Mouse (Mus musculus) CD4-positive helper T cell, adult 2 months (primary cell): ENCODE results near the gene Ppm1g.

Source experiments
- DNase-seq: peaks from one replicate; pipeline ENCODE4 v3.0.0-alpha.2; 2012; ENCODE audit warnings: low read depth, missing footprints, low spot score

Gene Ppm1g

DNA sequence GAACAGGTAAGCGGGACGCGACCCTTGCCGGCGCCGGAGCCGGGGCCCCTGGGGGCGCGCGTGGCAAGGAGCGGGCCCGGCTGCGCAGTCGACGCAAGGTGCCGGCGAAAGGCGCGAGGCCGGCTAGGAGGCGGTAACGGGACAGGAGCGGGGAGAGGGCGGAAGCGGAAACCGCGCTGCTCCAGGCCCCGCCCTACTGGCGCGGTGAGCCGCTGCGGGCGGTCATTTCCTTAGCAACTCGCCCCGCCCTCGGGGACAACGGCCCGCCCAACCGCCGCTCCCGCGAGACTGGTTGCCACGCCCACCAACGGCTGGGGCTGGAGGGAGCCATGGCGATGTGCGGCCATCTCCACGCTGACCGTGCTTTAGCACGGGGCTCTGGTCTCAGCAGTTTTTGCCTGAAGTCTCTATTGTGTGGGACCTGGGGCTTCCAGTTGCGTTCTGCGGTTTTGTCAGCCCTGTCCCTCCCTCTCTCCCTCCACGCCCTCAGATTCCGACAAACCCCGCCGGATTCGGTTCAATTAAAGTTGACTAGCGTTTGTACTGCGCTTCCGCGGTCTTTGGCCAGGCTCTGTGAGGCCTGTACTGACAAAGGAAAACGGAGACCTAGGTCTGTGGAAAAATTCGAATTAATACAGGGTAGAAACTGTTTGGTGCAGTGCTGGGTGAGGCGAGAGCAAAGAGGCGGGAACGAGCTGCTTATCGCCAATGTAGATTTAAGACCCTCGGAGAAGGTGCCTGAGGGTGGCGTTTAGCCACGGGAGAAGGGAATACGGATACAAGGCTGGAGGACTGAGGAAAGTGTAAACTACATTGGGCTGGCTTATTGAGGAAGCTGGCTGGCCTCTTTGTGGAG is at the start of gene Ppm1g:
TSS of gene Ppm1g (minus strand) at position 240 of the 856 bp plus-strand sequence.
- DNase-seq: peak; percentile 97

DNA sequence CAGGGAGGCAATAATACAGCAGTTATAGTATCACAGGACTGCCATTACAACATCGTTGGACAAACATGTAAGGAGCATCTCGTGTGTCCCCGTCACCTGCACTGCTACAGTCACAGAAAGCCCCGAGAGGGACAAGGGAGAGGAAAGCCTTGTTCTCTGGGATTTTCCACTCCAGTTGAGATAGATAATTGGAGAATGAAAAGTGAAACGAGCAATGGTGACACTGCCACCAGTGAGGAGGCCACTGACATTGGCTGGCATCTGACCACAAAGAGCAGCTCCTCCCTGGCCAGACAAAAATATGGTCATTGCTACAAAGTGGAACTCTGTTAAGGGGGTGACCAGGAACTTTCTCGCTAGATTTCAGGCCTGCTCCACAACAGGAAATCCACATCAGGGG is 47.2 kb upstream of the Ppm1g start:
- DNase-seq: no peak

DNA sequence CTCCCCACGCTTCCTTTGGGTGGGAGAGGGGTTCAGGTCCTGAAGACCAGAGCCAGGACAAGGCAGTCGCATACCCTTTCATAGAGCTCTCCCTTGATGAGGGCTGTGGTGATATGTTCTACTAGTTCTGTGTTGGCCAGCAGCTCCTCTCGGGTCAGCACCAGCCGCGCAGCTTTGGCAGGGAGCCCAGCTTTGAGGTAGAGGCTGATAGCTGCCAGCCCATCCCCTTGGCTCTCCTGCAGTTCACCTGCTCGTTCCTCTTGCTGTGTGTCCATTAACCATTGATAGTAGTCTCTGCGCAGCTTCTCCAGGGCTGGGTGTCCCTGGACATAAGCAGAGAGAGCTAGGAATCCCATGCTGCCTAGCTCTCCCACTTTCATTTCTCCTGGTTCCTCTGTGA is 45.6 kb upstream of the Ppm1g start:
- DNase-seq: no peak

DNA sequence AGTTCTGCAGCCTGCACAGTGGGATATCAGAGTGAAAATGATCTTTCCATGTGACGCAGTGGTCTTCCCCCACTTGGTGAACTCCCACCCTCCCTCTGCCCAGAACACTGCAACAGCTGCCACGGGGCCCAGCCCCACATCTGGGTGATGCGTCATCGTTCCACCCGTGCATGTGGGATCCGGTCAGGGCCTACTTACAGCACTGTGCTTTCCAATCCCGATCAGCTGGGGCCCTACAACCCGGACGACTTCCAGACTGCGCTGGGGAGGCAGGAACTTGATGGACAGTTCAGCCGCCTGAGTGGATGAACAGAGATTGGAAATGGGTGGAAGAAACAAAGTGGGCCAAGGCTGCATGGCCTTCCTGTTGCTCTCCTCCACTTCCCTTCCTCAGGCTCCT is 37.1 kb upstream of the Ppm1g start:
- no peak for DNase-seq

DNA sequence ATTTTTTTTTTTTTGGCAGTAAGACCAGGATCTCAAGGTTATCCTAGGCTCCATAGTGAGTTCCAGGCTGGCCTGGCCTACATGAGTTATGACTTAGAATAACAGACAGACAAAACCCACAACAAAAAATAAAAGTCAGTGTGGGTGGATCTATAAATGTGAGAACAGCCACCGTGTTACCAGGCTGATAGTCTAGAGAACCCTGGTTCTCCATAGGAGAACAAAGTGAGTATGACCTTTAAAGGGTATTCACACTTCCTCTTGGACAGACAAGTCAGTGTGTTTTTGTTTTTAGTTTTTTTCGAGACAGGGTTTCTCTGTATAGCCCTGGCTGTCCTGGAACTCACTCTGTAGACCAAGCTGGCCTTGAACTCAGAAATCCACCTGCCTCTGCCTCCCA is 35.5 kb upstream of the Ppm1g start:
- DNase-seq: no peak

- DNase-seq: no peak
Measured at GRCm38 (mm10) chr5:31255381-31255780, 34.9 kb upstream of the Ppm1g start.

GRCm38 (mm10) chr5:31254901-31255300 is 34.4 kb upstream of the Ppm1g start:
- DNase-seq: no peak

DNA sequence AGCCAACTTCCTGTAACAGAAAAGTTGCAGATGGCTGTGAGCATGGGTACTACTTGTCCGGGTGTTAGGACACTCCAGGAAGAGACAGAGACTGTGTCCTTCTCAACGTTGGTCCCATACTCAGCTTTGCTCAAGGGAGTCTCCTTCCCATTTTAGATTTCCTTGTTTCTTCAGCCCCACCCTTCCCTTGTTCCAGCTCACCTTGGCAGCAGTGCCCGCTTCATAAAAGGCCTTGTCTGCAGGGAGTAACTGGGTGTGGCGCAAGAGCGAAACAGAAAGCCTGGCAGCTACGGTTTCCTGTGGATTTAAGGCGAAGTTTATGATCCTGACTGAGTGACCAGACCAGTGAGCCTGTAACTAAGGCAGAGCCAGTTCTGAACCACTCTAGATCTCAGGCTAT is 34.0 kb upstream of the Ppm1g start:
- DNase-seq: no peak

- no peak for DNase-seq
Measured at GRCm38 (mm10) chr5:31253806-31254205, 33.3 kb upstream of the Ppm1g start.

DNA sequence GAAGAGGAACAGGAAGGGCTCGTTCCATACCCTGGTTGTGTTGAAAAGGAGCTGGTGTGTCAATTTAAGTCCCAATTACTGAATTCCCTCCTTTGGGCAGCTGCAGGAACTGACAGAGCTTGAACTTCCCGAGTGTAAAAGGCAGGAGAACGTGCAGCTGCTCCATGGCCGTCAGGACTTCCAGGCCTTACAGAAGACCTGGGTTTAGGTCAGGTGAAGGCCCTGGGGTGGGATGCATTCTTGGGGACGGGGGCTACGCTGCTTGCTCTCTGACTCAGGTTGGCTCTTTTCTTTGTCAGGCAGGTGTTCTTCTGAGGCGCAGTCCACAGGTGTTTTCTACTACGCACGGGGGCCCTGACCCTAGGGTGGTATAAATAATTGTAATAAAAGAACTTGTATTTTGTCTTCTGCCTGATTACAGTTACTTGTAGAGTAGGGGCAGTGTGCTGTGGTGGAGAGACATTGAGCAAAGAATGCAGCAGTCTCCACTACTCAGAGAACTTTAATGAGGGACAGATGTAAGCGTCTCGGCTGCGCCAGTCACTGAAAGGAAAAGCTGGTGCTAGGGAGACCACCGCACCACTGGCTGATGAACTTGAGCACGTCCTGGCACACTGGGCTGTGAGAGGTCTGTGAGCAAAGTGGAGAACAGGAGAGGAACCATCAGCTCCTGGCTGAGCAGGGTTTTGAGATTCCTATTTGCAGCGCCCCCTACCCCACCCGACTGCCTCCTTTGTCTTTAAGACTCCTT is 32.5 kb upstream of the Ppm1g start:
- no peak for DNase-seq

DNA sequence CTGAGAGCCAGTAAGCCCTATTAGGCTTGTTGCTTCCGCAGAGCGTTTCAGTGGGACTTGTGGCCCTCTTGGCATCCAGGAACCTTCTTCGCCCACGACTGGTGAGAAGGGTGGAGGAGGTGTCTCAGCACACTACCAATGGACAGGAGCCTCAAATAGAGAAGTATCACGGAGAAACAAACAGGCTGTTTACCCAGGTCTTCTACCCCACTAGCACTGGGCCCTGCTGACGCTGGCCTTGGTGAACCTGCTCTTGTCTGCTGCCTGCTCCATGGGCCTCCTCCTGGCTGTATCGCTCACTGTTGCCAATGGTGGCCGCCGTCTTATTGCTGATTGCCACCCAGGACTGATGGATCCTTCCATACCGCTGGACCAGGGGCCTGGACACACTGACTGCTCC is 31.7 kb upstream of the Ppm1g start:
- no peak for DNase-seq

GRCm38 (mm10) chr5:31251541-31252101 is 31.1 kb upstream of the Ppm1g start, which contains the start of gene Krtcap3:
TSS of gene Krtcap3 (plus strand) at chr5:31251691.
- peak; percentile 71 for DNase-seq

DNA sequence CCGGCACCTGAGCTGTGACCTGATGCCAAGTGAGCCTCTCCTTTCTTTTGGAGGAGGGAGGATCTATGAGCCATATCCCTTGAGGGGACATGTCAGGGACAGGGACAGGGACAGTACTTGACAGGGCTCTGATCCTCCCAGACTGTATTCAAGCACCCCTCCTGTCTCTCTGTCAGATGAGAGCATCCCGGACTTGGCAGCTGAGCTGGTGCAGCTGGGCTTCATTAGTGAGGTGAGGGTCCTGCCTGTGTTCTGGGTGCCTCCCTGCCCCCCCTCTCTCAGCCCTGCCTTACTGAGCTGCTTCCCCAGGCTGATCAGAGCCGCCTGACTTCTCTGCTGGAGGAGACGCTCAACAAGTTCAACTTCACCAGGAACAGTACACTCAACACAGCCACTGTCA is 30.2 kb upstream of the Ppm1g start:
- no peak for DNase-seq

DNA sequence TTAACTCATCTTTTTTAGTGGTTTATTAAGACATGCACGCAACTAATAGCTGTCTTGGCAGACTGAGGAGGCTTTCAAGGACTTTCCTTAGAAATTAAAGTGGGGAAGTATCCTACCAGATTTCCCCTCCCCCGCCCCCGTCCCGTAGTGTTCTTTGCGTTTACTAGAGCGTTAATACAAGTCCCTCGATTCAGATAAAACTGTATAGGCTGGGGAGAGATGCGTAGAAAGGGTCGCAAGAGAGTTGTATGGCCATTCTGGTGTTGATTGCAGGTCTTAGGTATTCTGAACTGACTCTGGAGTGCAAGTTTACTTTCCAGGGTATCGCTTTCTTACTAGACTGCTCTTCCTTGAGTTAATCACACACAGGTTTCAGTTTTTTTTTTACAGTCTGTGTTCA is 21.7 kb upstream of the Ppm1g start:
- DNase-seq: no peak

DNA sequence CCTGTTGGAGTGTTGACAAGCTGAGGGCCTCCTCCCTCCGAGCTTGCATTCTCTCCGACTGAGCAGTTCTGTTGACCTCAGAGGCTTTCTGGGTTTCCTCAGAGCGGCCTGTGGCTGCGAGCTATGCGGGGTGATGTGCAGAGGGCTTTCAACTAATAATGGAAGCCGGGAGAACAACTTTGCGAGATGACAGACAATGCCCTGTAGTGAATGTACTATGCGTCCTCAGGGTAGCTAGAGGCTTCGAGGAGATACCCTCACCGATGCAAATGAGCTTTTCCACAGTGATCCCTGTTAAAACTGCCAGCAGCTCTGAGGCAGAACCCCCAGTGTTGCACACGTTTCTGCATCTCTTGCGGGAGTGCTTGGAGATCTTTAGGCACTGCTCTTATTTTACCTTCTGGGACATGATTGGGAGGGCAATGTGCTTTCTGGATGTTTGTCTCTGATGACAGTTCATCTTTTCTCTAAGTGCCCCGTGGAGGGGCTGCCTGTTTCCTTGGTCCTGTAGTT is 21.1 kb upstream of the Ppm1g start:
- DNase-seq: no peak

DNA sequence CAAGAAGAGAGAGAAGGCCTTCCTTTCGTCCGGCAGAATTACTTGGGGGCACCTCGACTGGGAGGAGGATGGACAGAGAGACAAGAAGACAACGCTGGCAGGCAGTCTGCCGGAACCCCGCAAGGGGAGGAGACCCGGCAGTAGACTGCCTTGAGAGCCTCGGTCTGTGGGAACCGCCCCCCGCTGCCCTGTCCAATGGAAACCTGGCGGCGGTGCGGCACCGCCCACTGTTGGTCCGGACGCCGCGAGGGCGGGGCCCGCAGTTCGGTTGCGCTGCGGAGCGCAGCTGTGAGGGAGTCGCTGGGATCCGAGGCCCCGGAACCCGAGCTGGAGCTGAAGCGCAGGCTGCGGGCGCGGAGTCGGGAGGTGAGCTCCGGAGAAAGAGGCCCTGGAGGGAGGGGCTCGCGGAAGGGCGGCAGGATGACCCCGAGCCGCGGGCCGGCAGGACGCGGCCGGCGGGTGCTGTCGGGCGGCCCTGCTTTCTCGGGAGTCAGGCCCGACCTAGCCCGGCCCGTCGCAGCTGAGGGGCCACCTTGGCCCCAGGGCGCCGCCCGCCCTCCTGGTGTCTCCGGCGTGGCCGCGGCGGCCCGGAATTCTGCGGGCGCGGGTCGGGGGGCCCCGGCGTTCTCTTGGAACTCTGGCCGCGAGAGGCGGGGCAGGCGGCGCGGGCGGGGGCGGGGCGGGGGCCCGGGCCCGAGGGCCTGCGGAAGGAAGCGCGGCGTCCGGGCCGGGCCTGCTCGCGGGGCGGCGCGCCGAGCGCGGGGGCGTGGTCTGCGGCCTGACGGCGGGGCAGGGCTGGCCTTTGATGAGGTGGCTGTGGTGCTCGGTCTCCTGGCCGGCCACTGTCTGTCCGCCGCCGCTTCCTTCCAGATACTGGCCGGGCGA is 20.4 kb upstream of the Ppm1g start, which contains the start of the genes Nrbp1 and Gm9970:
TSS of gene Nrbp1 (plus strand) at position 228 of the 885 bp plus-strand sequence.
TSS of gene Gm9970 (minus strand) at position 596 of the 885 bp plus-strand sequence.
- DNase-seq: peak; percentile 98

DNA sequence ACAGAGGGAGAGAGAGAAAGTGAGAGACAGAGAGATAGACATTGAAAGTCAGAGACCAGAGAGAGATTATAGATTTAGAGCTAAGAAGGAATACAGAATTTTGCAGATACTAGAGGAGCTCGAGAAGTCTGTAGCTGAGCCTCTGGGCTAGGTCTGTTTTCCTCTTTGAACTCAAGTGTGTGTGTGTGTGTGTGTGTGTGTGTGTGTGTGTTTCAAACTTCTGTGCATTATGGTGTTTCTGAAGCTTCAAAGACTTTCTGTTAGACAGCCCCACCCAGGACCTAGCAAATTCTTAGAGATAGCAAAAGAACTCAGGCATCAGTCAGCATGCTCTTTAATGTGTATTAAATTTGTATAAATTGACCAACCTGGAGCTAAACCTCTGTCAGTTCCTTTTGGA is 6.2 kb upstream of the Ppm1g start:
- peak; percentile 75 for DNase-seq

DNA sequence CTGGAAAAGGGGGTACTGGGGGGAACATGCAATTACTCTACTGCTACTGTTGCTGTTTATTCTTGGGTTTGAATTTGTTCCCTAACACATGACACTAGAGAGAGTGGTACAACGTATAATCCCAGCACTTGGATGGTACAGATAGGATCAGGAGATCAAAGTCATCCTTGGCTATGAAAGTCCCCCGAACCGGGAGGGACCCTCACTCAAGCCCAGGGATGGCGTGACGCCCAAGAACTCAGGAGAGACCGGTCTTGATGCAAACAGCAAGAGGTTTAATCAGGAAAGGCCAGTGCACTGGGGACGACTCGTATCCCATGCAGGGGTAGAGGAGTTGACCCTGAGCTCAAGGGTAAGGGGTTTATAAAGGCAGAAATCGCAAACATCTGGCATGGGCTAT is 2.2 kb upstream of the Ppm1g start:
- no peak for DNase-seq

DNA sequence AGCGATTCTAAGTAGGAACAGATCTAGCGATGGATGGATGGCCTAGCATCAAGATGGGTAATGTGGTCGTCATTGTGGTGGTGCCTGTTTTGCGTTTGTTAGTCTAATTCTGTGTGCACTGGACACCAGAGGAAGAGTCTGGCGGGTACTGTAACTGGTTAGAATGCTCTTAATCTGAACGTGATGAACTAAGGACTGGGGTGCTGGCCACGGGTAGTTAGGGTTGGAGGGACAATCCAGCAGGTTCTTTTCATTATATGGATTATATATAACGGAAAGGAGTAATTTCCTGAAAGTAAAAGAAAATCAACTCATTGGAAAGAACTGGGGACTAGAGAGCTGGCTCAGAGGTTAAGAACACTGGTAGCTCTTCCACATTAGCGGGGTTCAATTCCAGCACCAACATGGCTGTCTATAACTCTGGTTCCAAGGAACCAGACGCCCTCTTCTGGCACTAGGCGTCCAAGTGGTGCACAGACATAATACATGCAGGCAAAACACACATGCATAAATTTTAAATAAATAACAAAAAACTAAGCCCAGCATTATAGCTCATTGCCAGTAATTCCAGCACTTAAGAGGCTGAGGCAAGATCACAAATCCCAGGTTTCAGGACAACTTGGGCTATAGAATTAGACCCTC is 938 bp upstream of the Ppm1g start:
- DNase-seq: peak; percentile 44

DNA sequence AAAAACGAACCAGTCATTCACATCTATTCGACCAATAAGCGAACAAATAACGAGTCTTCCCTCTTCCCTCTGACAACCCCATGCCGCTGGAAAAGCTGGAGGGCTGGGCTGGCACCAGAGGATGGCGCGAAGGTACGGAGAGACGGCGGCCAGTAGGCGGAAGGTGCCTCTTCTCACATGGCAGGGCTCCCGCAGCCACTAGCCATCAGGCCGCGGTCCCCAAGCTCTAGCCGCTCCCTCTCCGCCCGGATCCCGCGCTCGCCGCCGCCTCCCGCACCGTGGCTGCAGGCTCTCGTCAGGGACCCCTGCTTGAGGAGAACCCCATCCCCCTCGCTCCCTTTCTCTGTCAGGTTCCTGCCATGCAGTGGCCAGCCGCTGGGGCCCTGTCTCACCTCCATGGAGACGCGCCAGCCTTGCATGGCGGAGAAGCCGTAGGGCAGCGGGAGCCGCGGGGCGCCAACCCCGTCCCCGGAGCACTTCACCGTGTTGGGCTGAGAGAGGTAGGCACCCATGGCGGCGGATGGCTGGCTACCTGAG is 508 bp downstream of the Ppm1g start:
- DNase-seq: no peak
